Mouse (Mus musculus) liver, embryonic 12.5 days (tissue): ENCODE results near the gene Spag17. TPM values are rescaled to one million over a fixed set of nuclear protein-coding genes. Genes with fewer than 3 reads are reported as not detected.
A peak's percentile ranks its signal among the peaks of the same experiment; 100 is the strongest.
"Not testable (repeated sequence)": the region's sequence is repeated elsewhere in the genome, so short reads cannot be mapped to it uniquely, and the experiment has no call there.

Experiments
- ATAC-seq: fragments of 200-750 bp; cut with Nextera tagmentation; 2 replicates; pipeline ENCODE4 v1.8.0; 2017; ENCODE audit warnings: moderate number of reproducible peaks, mild to moderate bottlenecking, moderate library complexity
- H3K27ac ChIP-seq: fragments of 300-500 bp; sonication (generic); 2 replicates; pipeline ENCODE4 v1.5.1; 2016; ENCODE audit warnings: mild to moderate bottlenecking
- H3K27me3 ChIP-seq: fragments of 300-500 bp; sonication (generic); replicated peaks from 2 replicates; pipeline ENCODE4 v1.6.1; 2016; ENCODE audit warnings: mild to moderate bottlenecking, moderate library complexity
- H3K36me3 ChIP-seq: fragments of 300-500 bp; sonication (generic); 2 replicates; pipeline ENCODE4 v1.6.1; 2016; ENCODE audit warnings: mild to moderate bottlenecking, moderate library complexity
- H3K4me1 ChIP-seq: fragments of 300-500 bp; sonication (generic); 2 replicates; pipeline ENCODE4 v1.6.1; 2016
- H3K4me2 ChIP-seq: fragments of 300-500 bp; sonication (generic); 2 replicates; pipeline ENCODE4 v1.6.1; 2016; ENCODE audit warnings: mild to moderate bottlenecking, moderate library complexity
- H3K4me3 ChIP-seq: fragments of 300-500 bp; sonication (generic); 2 replicates; pipeline ENCODE4 v1.5.1; 2016; ENCODE audit warnings: mild to moderate bottlenecking, moderate library complexity
- H3K9ac ChIP-seq: fragments of 300-500 bp; sonication (generic); 2 replicates; pipeline ENCODE4 v1.6.1; 2016; ENCODE audit warnings: mild to moderate bottlenecking, moderate library complexity
- H3K9me3 ChIP-seq: fragments of 300-500 bp; sonication (generic); replicated peaks from 2 replicates; pipeline ENCODE4 v1.6.1; 2016; ENCODE audit warnings: mild to moderate bottlenecking, moderate library complexity
- WGBS: fragments of 180-500 bp; shearing (Covaris S2); methylation state at CpG from one replicate; pipeline ENCODE4 v1.1.7; 2016; ENCODE audit not compliant: insufficient replicate concordance; 5-methylcytosine and 5-hydroxymethylcytosine counted together
- polyA plus RNA-seq: library from polyadenylated mRNA; unstranded; fragments of >200 nt; fragmentation: Nextera tagmentation; extraction: Ambion mirVana; gene quantifications from 2 replicates; pipeline ENCODE4 v1.2.1, GENCODE M21; 2016

The Spag17 gene
- 0.06 and 0.29 TPM in 2 replicates for polyA plus RNA-seq

- no peak within 1 kb of the TSS for H3K4me3 ChIP-seq
- peaks cover 3% of the 10 kb centered on the region; the same call in 1 of the 2 replicates for H3K4me1 ChIP-seq
- no peak within 1 kb of the TSS for H3K9ac ChIP-seq
- WGBS = 23% methylated on average over 16 of the region's 16 CpGs
- H3K36me3 ChIP-seq = no peaks in the 10 kb centered on the region
- H3K27me3 ChIP-seq = no peaks in the 10 kb centered on the region
- no peaks in the 10 kb centered on the region; the same call in 1 of the 2 replicates for H3K9me3 ChIP-seq
- no peak within 1 kb of the TSS for H3K27ac ChIP-seq
- H3K4me2 ChIP-seq = 0 out of 2 replicates have a peak within 1 kb of the TSS, but pooled peaks have one; percentile 10
- ATAC-seq = peak; percentile 52; the same call in 1 of the 2 replicates
Observed at GRCm38 (mm10) chr3:99885187-99885811, at the start of gene Spag17. Spag17 (plus strand) TSS chr3:99885406.

- Histone ChIP-seq H3K4me1 (no peaks in the 10 kb centered on the region), H3K27me3 (no peaks in the 10 kb centered on the region), H3K27ac (no peak overlapping the region), H3K4me2 (no peak overlapping the region), H3K9ac (no peak overlapping the region), H3K4me3 (no peak overlapping the region), H3K9me3 (no peaks in the 10 kb centered on the region), H3K36me3 (no peaks in the 10 kb centered on the region)
- ATAC-seq = no peak
- 45% methylated on average over 2 of the region's 2 CpGs for WGBS
Observed at GRCm38 (mm10) chr3:99842333-99842732, 42.9 kb upstream of the Spag17 start.

DNA sequence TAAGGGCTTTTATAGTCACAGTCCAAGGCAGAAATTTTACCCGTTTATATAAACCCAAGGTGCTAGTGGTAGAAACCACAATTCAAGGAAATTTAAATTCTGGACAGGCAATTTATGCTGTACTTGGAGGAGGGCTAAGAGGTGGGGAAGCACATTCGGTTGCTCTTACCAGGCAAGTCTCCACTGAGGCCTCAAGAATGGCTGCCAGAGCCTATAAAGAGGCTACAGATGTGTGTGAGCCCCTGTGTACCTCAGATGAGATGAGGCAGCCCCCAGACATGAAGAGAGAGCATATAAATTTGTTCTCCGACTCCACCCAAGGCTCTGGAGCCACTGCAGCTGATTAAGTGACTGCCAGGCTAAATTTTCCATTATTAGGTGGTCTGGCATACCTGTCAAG lies 42.4 kb upstream of the Spag17 start:
- no peaks in the 10 kb centered on the region for H3K27me3 ChIP-seq
- no peak for ATAC-seq

DNA sequence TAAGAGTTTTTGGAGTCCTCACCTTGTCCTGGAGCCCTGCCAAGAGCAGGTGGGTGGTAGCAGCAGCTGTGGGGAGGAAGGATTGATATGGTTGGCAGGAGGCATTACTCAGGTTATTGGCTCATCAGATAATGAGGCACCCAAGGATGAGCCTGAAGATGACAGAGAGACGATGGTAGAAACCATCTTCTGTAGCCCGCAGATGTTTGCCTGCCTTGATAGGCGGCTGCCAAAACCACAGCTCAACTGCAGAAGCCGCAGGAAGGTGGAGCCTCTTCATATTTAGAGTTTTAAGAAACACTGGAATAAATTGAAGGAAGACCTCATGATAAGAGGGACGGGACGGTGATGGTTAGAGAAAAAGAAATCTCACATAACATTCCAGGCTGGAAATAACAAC lies 42.0 kb upstream of the Spag17 start:
- H3K27ac ChIP-seq = no peak overlapping the region
- ATAC-seq = no peak

More for the DNA sequence above, 42.4 kb upstream of the Spag17 start:
- no peak overlapping the region for H3K4me3 ChIP-seq
- H3K9me3 ChIP-seq = no peaks in the 10 kb centered on the region
- WGBS = 56% methylated on average over 3 of the region's 3 CpGs
- no peaks in the 10 kb centered on the region for H3K4me1 ChIP-seq
- H3K9ac ChIP-seq = no peak overlapping the region
- H3K27ac ChIP-seq = no peak overlapping the region
- H3K4me2 ChIP-seq = no peak overlapping the region
- no peaks in the 10 kb centered on the region for H3K36me3 ChIP-seq

DNA sequence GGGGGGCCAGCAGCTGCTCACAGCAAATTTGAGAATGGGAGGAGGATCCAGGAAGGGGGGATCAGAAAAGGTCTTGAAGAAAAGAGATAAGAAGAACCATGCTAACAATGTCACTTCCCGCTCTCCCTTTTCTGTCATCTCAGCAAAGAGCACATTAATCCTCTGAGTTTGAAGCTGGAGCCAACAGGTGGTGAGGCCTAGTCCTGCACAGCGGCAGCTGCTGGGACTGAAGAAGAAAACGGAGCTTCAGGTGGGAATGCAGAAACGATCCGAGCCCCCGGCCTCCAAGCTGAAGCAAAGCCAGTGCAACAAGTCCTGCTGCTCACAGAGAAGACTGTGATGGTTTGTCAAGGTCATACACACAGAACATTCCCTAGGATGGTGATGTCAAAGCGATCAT lies 34.3 kb upstream of the Spag17 start:
- H3K9me3 ChIP-seq = no peaks in the 10 kb centered on the region
- no peak overlapping the region for H3K27ac ChIP-seq
- H3K4me2 ChIP-seq = no peak overlapping the region
- WGBS = 68% methylated on average over 7 of the region's 7 CpGs
- H3K27me3 ChIP-seq = no peaks in the 10 kb centered on the region
- ATAC-seq = no peak
- no peak overlapping the region for H3K4me3 ChIP-seq
- no peaks in the 10 kb centered on the region for H3K4me1 ChIP-seq
- H3K9ac ChIP-seq = no peak overlapping the region
- no peaks in the 10 kb centered on the region for H3K36me3 ChIP-seq

More for the DNA sequence above, 42.0 kb upstream of the Spag17 start:
- Histone ChIP-seq H3K36me3 (no peaks in the 10 kb centered on the region), H3K27me3 (no peaks in the 10 kb centered on the region), H3K4me1 (no peaks in the 10 kb centered on the region), H3K4me2 (no peak overlapping the region), H3K9me3 (no peaks in the 10 kb centered on the region), H3K4me3 (no peak overlapping the region), H3K9ac (no peak overlapping the region)
- WGBS = 55% methylated on average over 6 of the region's 6 CpGs

DNA sequence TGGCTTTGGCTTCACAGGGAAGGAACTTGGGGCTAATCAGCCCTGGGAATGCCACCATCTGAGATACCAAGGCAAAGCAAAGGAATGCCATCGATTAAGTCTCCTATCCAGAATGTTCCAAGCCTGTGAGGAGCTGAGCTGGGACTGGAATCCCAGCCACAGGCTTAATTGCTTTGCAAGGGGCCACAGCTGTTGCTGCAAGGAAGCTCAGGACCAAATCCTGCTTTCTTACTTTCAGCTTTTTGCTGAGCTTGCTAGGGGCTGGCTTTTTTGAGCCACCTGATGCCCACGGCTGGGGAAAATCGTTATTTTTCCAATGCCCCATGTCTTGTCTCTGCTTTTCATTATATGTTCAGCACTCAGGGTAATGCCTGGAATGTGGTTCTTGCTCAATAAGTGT lies 30.6 kb upstream of the Spag17 start:
- no peak overlapping the region for H3K4me2 ChIP-seq
- WGBS = 54% methylated on average over 3 of the region's 3 CpGs
- H3K9me3 ChIP-seq = no peaks in the 10 kb centered on the region
- no peak overlapping the region for H3K9ac ChIP-seq
- no peaks in the 10 kb centered on the region for H3K27me3 ChIP-seq
- no peak for ATAC-seq
- no peak overlapping the region for H3K27ac ChIP-seq
- no peaks in the 10 kb centered on the region for H3K4me1 ChIP-seq
- no peaks in the 10 kb centered on the region for H3K36me3 ChIP-seq
- no peak overlapping the region for H3K4me3 ChIP-seq

DNA sequence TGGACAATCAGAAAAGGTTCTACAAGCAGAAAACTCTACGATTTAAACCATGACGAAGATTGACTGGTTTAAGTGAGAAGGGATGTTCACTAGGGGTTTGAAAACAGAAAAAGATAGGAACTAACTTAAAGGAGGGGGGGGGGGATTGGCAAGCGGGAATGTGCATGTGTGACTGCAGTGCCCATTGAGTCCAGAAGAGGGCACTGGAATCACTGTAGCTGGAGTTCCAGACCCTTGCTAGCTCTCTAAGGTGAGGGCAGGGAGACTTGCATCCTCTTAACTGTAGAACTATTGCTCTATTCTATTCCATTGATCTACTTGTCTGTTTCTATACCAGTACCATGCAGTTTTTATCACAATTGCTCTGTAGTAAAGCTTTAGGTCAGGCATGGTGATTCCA lies 26.3 kb upstream of the Spag17 start:
- Histone ChIP-seq H3K4me1 (no peaks in the 10 kb centered on the region), H3K36me3 (no peaks in the 10 kb centered on the region), H3K4me2 (no peak overlapping the region), H3K27me3 (no peaks in the 10 kb centered on the region), H3K27ac (no peak overlapping the region), H3K9ac (no peak overlapping the region), H3K9me3 (no peaks in the 10 kb centered on the region), H3K4me3 (no peak overlapping the region)
- WGBS = 61% methylated on average over 3 of the region's 3 CpGs
- ATAC-seq = no peak

DNA sequence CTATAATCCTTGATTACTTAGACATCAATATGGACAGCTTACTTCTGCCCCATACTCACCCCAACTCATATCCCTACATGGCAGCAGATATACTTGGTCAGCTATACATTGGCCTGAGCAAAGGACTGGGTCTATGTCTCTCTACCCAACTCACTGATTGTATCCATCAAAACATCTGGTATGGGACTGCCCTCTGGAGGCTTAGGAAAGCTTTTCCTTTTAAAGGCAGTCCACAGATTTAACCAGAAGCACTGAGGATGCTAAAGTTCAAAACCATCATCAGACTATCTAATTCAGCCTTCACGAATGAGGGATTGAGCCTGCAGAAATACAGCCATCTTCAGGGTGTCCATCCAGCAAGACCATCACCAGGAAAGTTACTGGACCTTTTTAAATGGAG lies 20.5 kb upstream of the Spag17 start:
- Histone ChIP-seq H3K27me3 (no peaks in the 10 kb centered on the region), H3K4me3 (no peak overlapping the region), H3K36me3 (no peaks in the 10 kb centered on the region), H3K9ac (no peak overlapping the region), H3K4me2 (no peak overlapping the region), H3K27ac (no peak overlapping the region), H3K9me3 (no peaks in the 10 kb centered on the region), H3K4me1 (no peaks in the 10 kb centered on the region)
- no peak for ATAC-seq
- 43% methylated on average over 1 of the region's 1 CpGs for WGBS

- H3K27ac ChIP-seq = no peak overlapping the region
- no peaks in the 10 kb centered on the region for H3K4me1 ChIP-seq
- no peaks in the 10 kb centered on the region for H3K9me3 ChIP-seq
- H3K4me3 ChIP-seq = no peak overlapping the region
- no peaks in the 10 kb centered on the region for H3K36me3 ChIP-seq
- H3K27me3 ChIP-seq = no peaks in the 10 kb centered on the region
- ATAC-seq = no peak
- no peak overlapping the region for H3K9ac ChIP-seq
- H3K4me2 ChIP-seq = no peak overlapping the region
Observed at GRCm38 (mm10) chr3:99875137-99875536, 10.1 kb upstream of the Spag17 start.

DNA sequence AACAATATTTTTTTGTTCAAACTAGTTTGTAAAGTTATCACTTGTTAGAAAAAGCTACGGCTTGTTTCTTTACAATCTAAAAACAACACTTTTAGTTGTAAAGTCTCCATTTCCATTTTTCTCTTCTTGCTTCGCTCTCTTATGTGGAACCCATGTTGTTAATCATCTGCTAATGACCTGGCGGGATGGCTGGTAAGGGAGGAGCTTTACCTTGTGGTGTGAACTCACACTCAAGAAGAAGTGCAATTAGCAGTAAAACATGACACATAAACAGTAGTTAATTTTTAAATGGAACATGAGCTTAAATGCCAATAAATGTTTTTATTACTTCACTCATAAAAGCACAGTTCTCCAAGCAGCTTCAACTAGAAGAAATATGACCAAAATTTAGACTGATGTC lies 3.7 kb upstream of the Spag17 start:
- Histone ChIP-seq H3K27ac (no peak overlapping the region), H3K27me3 (no peaks in the 10 kb centered on the region), H3K36me3 (no peaks in the 10 kb centered on the region), H3K4me1 (peaks cover 3% of the 10 kb centered on the region; the same call in 1 of the 2 replicates), H3K9ac (no peak overlapping the region), H3K9me3 (no peaks in the 10 kb centered on the region), H3K4me3 (no peak overlapping the region), H3K4me2 (no peak overlapping the region)
- 63% methylated on average over 3 of the region's 3 CpGs for WGBS
- ATAC-seq = no peak

DNA sequence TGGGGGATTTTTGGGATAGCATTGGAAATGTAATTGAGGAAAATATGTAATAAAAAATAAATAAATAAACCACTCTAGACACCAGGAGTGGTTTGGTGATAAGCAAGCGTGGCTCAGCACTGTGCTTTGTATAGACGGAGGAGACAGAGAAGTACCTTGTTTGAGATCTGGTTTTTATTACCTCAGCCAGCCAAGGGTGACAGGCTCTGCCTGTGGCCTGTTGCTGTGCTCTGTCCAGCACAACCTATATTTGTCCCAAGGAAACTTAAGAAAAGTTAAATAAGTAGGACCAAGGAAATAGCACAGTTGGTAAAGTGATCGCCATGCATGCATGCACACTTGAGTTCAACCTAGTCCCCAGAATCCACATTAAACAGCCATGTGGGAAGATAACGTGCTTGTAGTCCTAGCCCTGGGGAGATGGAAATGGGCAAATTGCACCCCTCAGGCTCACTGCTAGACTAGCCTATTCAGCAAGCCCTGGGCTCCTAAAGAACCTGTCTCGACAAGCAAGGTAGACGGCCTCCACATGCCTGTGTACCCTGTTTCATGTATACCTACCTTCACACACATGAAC lies 1.1 kb upstream of the Spag17 start:
- H3K36me3 ChIP-seq = no peaks in the 10 kb centered on the region
- no peak for ATAC-seq

DNA sequence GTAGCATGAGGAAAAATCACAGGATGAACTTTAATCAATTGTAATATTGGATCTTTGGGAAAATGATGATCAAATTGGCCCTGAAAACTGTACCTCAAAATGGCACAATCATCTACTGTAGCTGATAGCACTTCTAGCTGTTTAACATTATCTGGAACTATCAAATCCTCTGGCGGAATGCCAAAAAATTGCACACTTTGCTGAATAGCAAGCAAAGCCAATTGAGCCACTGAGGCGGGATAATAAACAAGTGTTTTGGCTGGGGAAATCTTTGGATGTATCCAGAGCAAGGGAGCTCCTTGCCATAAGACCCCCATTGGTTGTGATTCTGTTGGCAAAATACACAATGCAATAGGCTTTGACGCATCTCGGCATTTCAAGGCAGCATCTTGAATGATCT lies 9.5 kb downstream of the Spag17 start:
- not testable (repeated sequence) for H3K4me2 ChIP-seq, H3K4me1 ChIP-seq

More for the DNA sequence above, 1.1 kb upstream of the Spag17 start:
- Histone ChIP-seq H3K27ac (no peak overlapping the region), H3K4me2 (no peak overlapping the region), H3K4me3 (no peak overlapping the region), H3K9me3 (no peaks in the 10 kb centered on the region; the same call in 1 of the 2 replicates), H3K9ac (no peak overlapping the region), H3K27me3 (no peaks in the 10 kb centered on the region), H3K4me1 (peaks cover 3% of the 10 kb centered on the region; the same call in 1 of the 2 replicates)
- WGBS = 77% methylated on average over 6 of the region's 6 CpGs

More for the DNA sequence above, 9.5 kb downstream of the Spag17 start:
- not testable (repeated sequence) for H3K27me3 ChIP-seq, ATAC-seq, H3K9ac ChIP-seq, H3K27ac ChIP-seq, H3K4me3 ChIP-seq, H3K36me3 ChIP-seq
- WGBS = 79% methylated on average over 4 of the region's 4 CpGs
- H3K9me3 ChIP-seq = peaks cover 14% of the 10 kb centered on the region
